Mouse (Mus musculus) E14TG2a.4 (cell line): ENCODE results near the gene Yy2.

Experiments used
- CTCF ChIP-seq: conservative IDR thresholded peaks from 2 replicates; pipeline ENCODE4 v1.5.1; 2014; ENCODE audit warnings: low read length
- NANOG ChIP-seq: IDR thresholded peaks from 2 replicates; pipeline ENCODE4 v1.6.1; 2014; ENCODE audit warnings: borderline replicate concordance, low read length, mixed read lengths
- POU5F1 ChIP-seq: IDR thresholded peaks from 2 replicates; pipeline ENCODE4 v1.6.1; 2014; ENCODE audit warnings: low read length, borderline replicate concordance

DNA sequence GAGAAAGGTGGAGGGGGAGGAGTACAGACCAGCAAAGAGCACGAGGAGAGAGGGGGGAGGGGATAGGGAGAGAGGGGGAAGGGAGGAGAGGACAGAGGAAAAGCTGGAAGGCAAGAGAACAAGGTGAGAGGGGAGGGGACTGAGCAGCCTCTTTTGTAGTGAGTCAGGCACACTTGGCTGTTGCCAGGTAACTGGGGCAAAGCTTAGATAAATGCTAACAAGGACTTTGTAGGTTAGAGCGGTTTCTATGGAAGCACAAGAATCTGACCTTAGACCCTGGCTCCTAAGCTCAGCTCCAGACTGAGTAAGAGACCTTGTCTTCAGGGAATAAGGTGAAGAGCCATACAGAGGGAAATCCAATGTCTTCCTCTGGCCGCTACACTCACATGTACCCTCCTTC is 21.7 kb downstream of the Yy2 start:
- TF ChIP-seq CTCF = no peak
- no peak for TF ChIP-seq POU5F1
- TF ChIP-seq NANOG = no peak
